Mouse (Mus musculus): Measurements from ENCODE around the gene Cryzl1. TPM values are rescaled to one million over a fixed set of nuclear protein-coding genes. Genes with fewer than 3 reads are reported as not detected.

The Cryzl1 gene
- polyA plus RNA-seq, 1 experiment, result 27.6 TPM

DNA sequence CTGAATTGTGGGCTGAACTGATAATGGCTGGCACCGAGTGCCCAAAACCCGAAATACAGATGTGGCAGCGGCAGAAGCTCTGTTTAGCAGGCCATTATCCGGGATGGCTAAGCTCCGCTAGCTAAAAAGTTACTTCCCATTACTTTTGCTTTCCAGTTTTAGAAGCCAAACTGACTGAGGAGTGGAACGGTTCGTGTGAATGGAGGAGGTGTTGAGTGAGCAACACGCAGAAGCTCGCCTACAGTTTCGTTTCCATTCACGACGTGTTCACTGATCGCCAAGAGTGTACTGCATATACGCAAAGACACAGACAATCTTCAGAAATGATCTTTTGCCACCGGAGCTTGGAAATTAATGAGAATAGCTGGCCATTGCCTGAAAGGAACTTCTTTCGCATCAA, 66.4 kb downstream of the Cryzl1 start:
- H3K79me2 ChIP-seq (ENCODE audit: control insufficient read depth, insufficient read depth), result peaks cover 65% of the 10 kb centered on the region
- H3K4me3 ChIP-seq, result no peak overlapping the region
- H3ac ChIP-seq (ENCODE audit: control insufficient read depth, insufficient read length), result no peak overlapping the region
- no peak for TF ChIP-seq MYOD1 (IDR thresholded peaks at IDR 0.05; ENCODE audit: control insufficient read depth in 1 of 3, insufficient read length in 2 of 3, low read depth in 2 of 3)
- no peak for TF ChIP-seq SRF (IDR thresholded peaks at IDR 0.05; ENCODE audit: control insufficient read depth, insufficient read length, low read depth)
- TF ChIP-seq E2F4 (IDR thresholded peaks at IDR 0.05; ENCODE audit: insufficient read depth), result no peak
- no peak for TF ChIP-seq POLR2A (IDR thresholded peaks at IDR 0.05; ENCODE audit: insufficient read length, low read depth)
- TF ChIP-seq REST (IDR thresholded peaks at IDR 0.05; ENCODE audit: insufficient read depth, insufficient read length), result no peak
- TF ChIP-seq TCF3 (IDR thresholded peaks at IDR 0.05; ENCODE audit: insufficient read length, low read depth), result no peak
- TF ChIP-seq USF1 (IDR thresholded peaks at IDR 0.05; ENCODE audit: low read depth), result no peak
- no peak for TF ChIP-seq TCF12 (IDR thresholded peaks at IDR 0.05; ENCODE audit: insufficient read depth, poor library complexity, severe bottlenecking)
- TF ChIP-seq MAX (IDR thresholded peaks at IDR 0.05; ENCODE audit: low read depth), result no peak
- TF ChIP-seq MYOG (IDR thresholded peaks at IDR 0.05; ENCODE audit: control insufficient read depth in 1 of 3, insufficient read depth in 1 of 3, insufficient read length in 2 of 3, low read depth in 2 of 3), result no peak
- no peak for TF ChIP-seq CEBPB (IDR thresholded peaks at IDR 0.05; ENCODE audit: insufficient read depth, poor library complexity, severe bottlenecking)
- TF ChIP-seq POLR2AphosphoS2 (IDR thresholded peaks at IDR 0.05; ENCODE audit: insufficient read length, low read depth), result no peak
- no peaks in the 10 kb centered on the region for H3K27me3 ChIP-seq (ENCODE audit: control insufficient read depth, insufficient read depth, insufficient read length)
- peaks cover 83% of the 10 kb centered on the region for H3K36me3 ChIP-seq (ENCODE audit: control insufficient read depth, insufficient read depth)
- H3K4me2 ChIP-seq (ENCODE audit: low read depth), result no peak overlapping the region

DNA sequence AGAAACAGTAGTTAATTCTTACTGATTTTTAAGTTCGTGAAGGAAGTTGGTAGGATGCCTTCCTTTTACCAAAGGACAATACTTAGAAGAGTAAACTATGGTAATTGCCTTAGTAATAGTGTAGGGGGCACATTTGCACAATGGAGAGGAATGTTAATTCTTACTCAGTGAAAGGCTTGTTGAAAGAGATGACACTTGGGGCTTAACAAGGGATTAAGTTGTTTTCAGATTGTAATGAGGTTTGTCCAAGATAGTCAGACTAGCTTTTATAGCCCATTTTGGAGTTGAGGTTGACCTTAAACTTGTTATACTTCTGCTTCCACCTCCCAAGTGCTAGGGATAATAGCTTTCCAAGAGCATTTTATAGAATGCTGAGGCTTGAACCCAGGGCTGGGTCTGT, 67.4 kb downstream of the Cryzl1 start:
- Histone ChIP-seq H3K27me3 (ENCODE audit: control insufficient read depth, insufficient read depth, insufficient read length) (no peaks in the 10 kb centered on the region), H3K4me3 (no peak overlapping the region), H3K4me2 (ENCODE audit: low read depth) (no peak overlapping the region), H3K79me2 (ENCODE audit: control insufficient read depth, insufficient read depth) (peaks cover 65% of the 10 kb centered on the region), H3ac (ENCODE audit: control insufficient read depth, insufficient read length) (no peak overlapping the region), H3K36me3 (ENCODE audit: control insufficient read depth, insufficient read depth) (peaks cover 91% of the 10 kb centered on the region)
- TF ChIP-seq MYOD1 (IDR thresholded peaks at IDR 0.05; ENCODE audit: control insufficient read depth in 1 of 3, insufficient read length in 2 of 3, low read depth in 2 of 3) (no peak), TCF12 (IDR thresholded peaks at IDR 0.05; ENCODE audit: insufficient read depth, poor library complexity, severe bottlenecking) (no peak), POLR2AphosphoS2 (IDR thresholded peaks at IDR 0.05; ENCODE audit: insufficient read length, low read depth) (no peak), TCF3 (IDR thresholded peaks at IDR 0.05; ENCODE audit: insufficient read length, low read depth) (no peak), CEBPB (IDR thresholded peaks at IDR 0.05; ENCODE audit: insufficient read depth, poor library complexity, severe bottlenecking) (no peak), MYOG (IDR thresholded peaks at IDR 0.05; ENCODE audit: control insufficient read depth in 1 of 3, insufficient read depth in 1 of 3, insufficient read length in 2 of 3, low read depth in 2 of 3) (no peak), SRF (IDR thresholded peaks at IDR 0.05; ENCODE audit: control insufficient read depth, insufficient read length, low read depth) (no peak), USF1 (IDR thresholded peaks at IDR 0.05; ENCODE audit: low read depth) (no peak), E2F4 (IDR thresholded peaks at IDR 0.05; ENCODE audit: insufficient read depth) (no peak), MAX (IDR thresholded peaks at IDR 0.05; ENCODE audit: low read depth) (no peak), POLR2A (IDR thresholded peaks at IDR 0.05; ENCODE audit: insufficient read length, low read depth) (no peak), REST (IDR thresholded peaks at IDR 0.05; ENCODE audit: insufficient read depth, insufficient read length) (no peak)

DNA sequence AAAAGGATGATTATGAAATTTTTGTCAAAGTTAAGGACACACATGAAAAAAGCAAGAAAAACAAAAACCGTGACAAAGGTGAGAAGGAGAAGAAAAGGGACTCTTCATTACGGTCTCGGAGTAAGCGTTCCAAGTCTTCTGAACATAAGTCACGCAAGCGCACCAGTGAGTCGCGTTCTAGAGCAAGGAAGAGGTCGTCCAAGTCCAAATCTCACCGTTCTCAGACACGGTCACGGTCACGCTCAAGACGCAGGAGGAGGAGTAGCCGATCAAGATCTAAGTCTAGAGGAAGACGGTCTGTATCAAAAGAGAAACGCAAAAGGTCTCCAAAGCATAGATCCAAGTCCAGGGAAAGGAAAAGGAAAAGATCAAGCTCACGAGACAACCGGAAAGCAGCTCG, 69.0 kb downstream of the Cryzl1 start:
- Histone ChIP-seq H3K27me3 (ENCODE audit: control insufficient read depth, insufficient read depth, insufficient read length) (no peaks in the 10 kb centered on the region), H3K79me2 (ENCODE audit: control insufficient read depth, insufficient read depth) (peaks cover 78% of the 10 kb centered on the region), H3K4me2 (ENCODE audit: low read depth) (no peak overlapping the region), H3K36me3 (ENCODE audit: control insufficient read depth, insufficient read depth) (peaks cover 90% of the 10 kb centered on the region), H3K4me3 (no peak overlapping the region), H3ac (ENCODE audit: control insufficient read depth, insufficient read length) (no peak overlapping the region)
- TF ChIP-seq MYOD1 (IDR thresholded peaks at IDR 0.05; ENCODE audit: control insufficient read depth in 1 of 3, insufficient read length in 2 of 3, low read depth in 2 of 3) (no peak), POLR2AphosphoS2 (IDR thresholded peaks at IDR 0.05; ENCODE audit: insufficient read length, low read depth) (peak; percentile 14), REST (IDR thresholded peaks at IDR 0.05; ENCODE audit: insufficient read depth, insufficient read length) (no peak)

DNA sequence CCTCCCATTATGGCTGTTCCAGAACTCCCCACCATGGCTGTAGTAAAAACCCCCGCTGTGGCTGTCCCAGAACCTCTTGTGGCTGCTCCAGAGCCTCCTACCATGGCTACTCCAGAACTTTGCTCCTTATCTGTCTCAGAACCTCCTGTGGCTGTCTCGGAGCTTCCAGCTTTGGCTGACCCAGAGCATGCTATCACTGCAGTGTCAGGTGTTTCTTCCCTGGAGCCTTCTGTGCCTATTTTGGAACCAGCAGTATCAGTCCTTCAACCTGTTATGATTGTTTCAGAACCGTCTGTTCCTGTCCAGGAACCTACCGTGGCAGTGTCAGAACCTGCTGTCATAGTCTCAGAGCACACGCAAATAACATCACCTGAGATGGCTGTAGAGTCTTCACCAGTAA, 70.3 kb downstream of the Cryzl1 start:
- Histone ChIP-seq H3K36me3 (ENCODE audit: control insufficient read depth, insufficient read depth) (peaks cover 85% of the 10 kb centered on the region), H3K4me3 (no peak overlapping the region), H3ac (ENCODE audit: control insufficient read depth, insufficient read length) (no peak overlapping the region), H3K4me2 (ENCODE audit: low read depth) (no peak overlapping the region), H3K79me2 (ENCODE audit: control insufficient read depth, insufficient read depth) (peaks cover 89% of the 10 kb centered on the region), H3K27me3 (ENCODE audit: control insufficient read depth, insufficient read depth, insufficient read length) (no peaks in the 10 kb centered on the region)
- TF ChIP-seq E2F4 (IDR thresholded peaks at IDR 0.05; ENCODE audit: insufficient read depth), result no peak

DNA sequence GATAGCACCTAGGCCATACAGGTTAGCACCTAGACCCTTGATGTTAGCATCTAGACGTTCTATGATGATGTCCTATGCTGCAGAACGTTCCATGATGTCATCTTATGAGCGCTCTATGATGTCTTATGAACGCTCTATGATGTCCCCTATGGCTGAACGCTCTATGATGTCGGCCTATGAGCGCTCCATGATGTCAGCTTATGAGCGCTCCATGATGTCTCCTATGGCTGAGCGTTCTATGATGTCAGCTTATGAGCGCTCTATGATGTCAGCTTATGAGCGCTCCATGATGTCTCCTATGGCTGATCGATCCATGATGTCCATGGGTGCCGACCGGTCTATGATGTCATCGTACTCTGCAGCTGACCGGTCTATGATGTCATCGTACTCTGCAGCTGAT, 71.5 kb downstream of the Cryzl1 start:
- no peak for TF ChIP-seq REST (IDR thresholded peaks at IDR 0.05; ENCODE audit: insufficient read depth, insufficient read length)
- TF ChIP-seq TCF12 (IDR thresholded peaks at IDR 0.05; ENCODE audit: insufficient read depth, poor library complexity, severe bottlenecking), result no peak
- TF ChIP-seq TCF3 (IDR thresholded peaks at IDR 0.05; ENCODE audit: insufficient read length, low read depth), result no peak
- TF ChIP-seq POLR2AphosphoS2 (IDR thresholded peaks at IDR 0.05; ENCODE audit: insufficient read length, low read depth), result peak; percentile 30
- Histone ChIP-seq H3K36me3 (ENCODE audit: control insufficient read depth, insufficient read depth) (peaks cover 81% of the 10 kb centered on the region), H3ac (ENCODE audit: control insufficient read depth, insufficient read length) (no peak overlapping the region), H3K27me3 (ENCODE audit: control insufficient read depth, insufficient read depth, insufficient read length) (no peaks in the 10 kb centered on the region), H3K4me2 (ENCODE audit: low read depth) (no peak overlapping the region), H3K79me2 (ENCODE audit: control insufficient read depth, insufficient read depth) (peaks cover 96% of the 10 kb centered on the region), H3K4me3 (no peak overlapping the region)
